Mouse (Mus musculus) layer of hippocampus, adult 9-11 months (tissue): ENCODE results near the gene Dock4.
A peak's percentile ranks its signal among the peaks of the same experiment; 100 is the strongest.
"Not testable (repeated sequence)": the region's sequence is repeated elsewhere in the genome, so short reads cannot be mapped to it uniquely, and the experiment has no call there.

Experiments
- DNase-seq: peaks from one replicate; pipeline ENCODE4 v3.0.0; 2022

Dock4 gene

GRCm38 (mm10) chr12:40832157-40832556, 386.4 kb downstream of the Dock4 start:
- peak; percentile 44 for DNase-seq

- no peak for DNase-seq
Observed at GRCm38 (mm10) chr12:40836924-40837323, 391.2 kb downstream of the Dock4 start.

- peak; percentile 67 for DNase-seq
Observed at GRCm38 (mm10) chr12:40837597-40838337, 392.0 kb downstream of the Dock4 start.

GRCm38 (mm10) chr12:40838338-40838695, 392.6 kb downstream of the Dock4 start:
- DNase-seq = no peak

GRCm38 (mm10) chr12:40838940-40839339, 393.2 kb downstream of the Dock4 start:
- peak; percentile 38 for DNase-seq

- no peak for DNase-seq
Observed at GRCm38 (mm10) chr12:40839817-40840216, 394.1 kb downstream of the Dock4 start.

GRCm38 (mm10) chr12:40842251-40842988, 396.7 kb downstream of the Dock4 start:
- no peak for DNase-seq

- DNase-seq = no peak
Observed at GRCm38 (mm10) chr12:40842991-40843390, 397.2 kb downstream of the Dock4 start.

GRCm38 (mm10) chr12:40843474-40844080, 397.8 kb downstream of the Dock4 start:
- DNase-seq = no peak

- no peak for DNase-seq
Observed at GRCm38 (mm10) chr12:40844324-40844723, 398.6 kb downstream of the Dock4 start.

- DNase-seq = no peak
Observed at GRCm38 (mm10) chr12:40854705-40855367, 409.1 kb downstream of the Dock4 start.

- no peak for DNase-seq
Observed at GRCm38 (mm10) chr12:40857466-40857865, 411.7 kb downstream of the Dock4 start.

- DNase-seq = not testable (repeated sequence)
Observed at GRCm38 (mm10) chr12:40858763-40859162, 413.0 kb downstream of the Dock4 start.

GRCm38 (mm10) chr12:40870387-40870786, 424.6 kb downstream of the Dock4 start:
- DNase-seq = no peak

- no peak for DNase-seq
Observed at GRCm38 (mm10) chr12:40872716-40873115, 427.0 kb downstream of the Dock4 start.

GRCm38 (mm10) chr12:40873267-40873666, 427.5 kb downstream of the Dock4 start:
- DNase-seq = not testable (repeated sequence)

- no peak for DNase-seq
Observed at GRCm38 (mm10) chr12:40884976-40885375, 439.2 kb downstream of the Dock4 start.

GRCm38 (mm10) chr12:40885377-40885776, 439.6 kb downstream of the Dock4 start:
- DNase-seq = no peak

GRCm38 (mm10) chr12:40887496-40887895, 441.7 kb downstream of the Dock4 start:
- DNase-seq = no peak

- no peak for DNase-seq
Observed at GRCm38 (mm10) chr12:40888261-40888791, 442.6 kb downstream of the Dock4 start.

GRCm38 (mm10) chr12:40888829-40889228, 443.1 kb downstream of the Dock4 start:
- no peak for DNase-seq

- no peak for DNase-seq
Observed at GRCm38 (mm10) chr12:40889534-40889933, 443.8 kb downstream of the Dock4 start.

- DNase-seq = no peak
Observed at GRCm38 (mm10) chr12:40891168-40891567, 445.4 kb downstream of the Dock4 start.
